Mouse (Mus musculus): ENCODE measurements around the gene Hoxc6.

DNA sequence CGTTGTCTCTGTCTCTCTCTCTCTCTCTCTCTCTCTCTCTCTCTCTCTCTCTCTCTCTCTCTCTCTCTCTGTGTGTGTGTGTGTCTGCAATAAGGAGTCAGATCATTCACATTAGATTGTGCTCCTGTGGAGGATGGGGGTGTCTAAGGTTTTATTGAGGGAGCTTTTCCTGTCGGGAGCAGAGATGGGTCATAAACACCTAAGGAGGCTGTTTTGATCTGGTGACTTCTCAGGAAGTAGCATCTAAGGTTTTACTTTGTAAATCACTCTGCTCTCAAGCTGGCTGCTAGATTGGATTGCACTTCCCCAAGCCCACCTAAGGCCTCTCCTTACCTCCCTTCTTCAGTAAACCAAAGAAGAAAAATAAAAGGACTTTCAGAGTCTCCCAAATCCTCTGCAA is 26.1 kb downstream of the Hoxc6 start:
- TF ChIP-seq EP300 (IDR thresholded peaks at IDR 0.05; ENCODE audit: low read depth), result no peak
- no peak for TF ChIP-seq CTCF (IDR thresholded peaks at IDR 0.05; ENCODE audit: low read depth)
